Comparison of ENCODE assay signal across 8 mouse cellular contexts in genomic region chr3:108084767-108085270, GRCm38 (mm10). TPM values are rescaled to one million over a fixed set of nuclear protein-coding genes. Genes with fewer than 3 reads are reported as not detected.
DNase-seq lines count a peak whose midpoint lies in the region; ATAC-seq and TF ChIP-seq lines count a peak whose summit lies in the region.

No protein-coding gene starts in this region.

- DNase-seq in lung, postnatal 0 days (ENCODE audit: low spot score): no peak
- no peak for DNase-seq in lung, postnatal 4 days
- no peak for DNase-seq in forebrain, embryonic 10.5 days (ENCODE audit: extremely low spot score, low spot score)
- DNase-seq in cerebellum, adult 9-10 months: no peak
- no peak for DNase-seq in urinary bladder, adult 18-20 months (ENCODE audit: low spot score in 2 of 2)
- DNase-seq in embryo, embryonic 10.5 days (ENCODE audit: low spot score): no peak

- H3K4me1 ChIP-seq in lung, postnatal 0 days (ENCODE audit: insufficient read depth, low read depth, low read length): peaks cover 14% of the 10 kb centered on the region; the same call in 1 of the 2 replicates
- peaks cover 89% of the 10 kb centered on the region for H3K4me1 ChIP-seq in forebrain, embryonic 10.5 days
- peaks cover 68% of the 10 kb centered on the region for H3K4me1 ChIP-seq in limb, embryonic 15.5 days
- peaks cover 13% of the 10 kb centered on the region; the same call in 1 of the 2 replicates for H3K4me1 ChIP-seq in small intestine, adult 2 months (ENCODE audit: control insufficient read depth, insufficient read depth, insufficient read length, low read length)

- peak; percentile 0; the same call in 1 of the 2 replicates for ATAC-seq in lung, postnatal 0 days
- no peak for ATAC-seq in limb, embryonic 15.5 days (ENCODE audit: insufficient number of reproducible peaks, low FRiP score, low TSS enrichment, low read depth)

- peak overlapping the region; percentile 100 for H3K4me2 ChIP-seq in lung, postnatal 0 days (replicated peaks; ENCODE audit: low read depth, low read length)
- H3K4me2 ChIP-seq in limb, embryonic 15.5 days: peak overlapping the region; percentile 99

- H3K4me3 ChIP-seq in lung, postnatal 0 days (ENCODE audit: low read depth, low read length): peak overlapping the region; percentile 60
- H3K4me3 ChIP-seq in forebrain, embryonic 10.5 days: peak overlapping the region; percentile 85
- peak overlapping the region; percentile 68 for H3K4me3 ChIP-seq in limb, embryonic 15.5 days
- H3K4me3 ChIP-seq in small intestine, adult 2 months (ENCODE audit: low read depth, low read length): peak overlapping the region; percentile 76

- H3K27ac ChIP-seq in lung, postnatal 0 days (ENCODE audit: low read length): peak overlapping the region; percentile 57; the same call in 1 of the 2 replicates
- peak overlapping the region; percentile 92 for H3K27ac ChIP-seq in forebrain, embryonic 10.5 days
- H3K27ac ChIP-seq in limb, embryonic 15.5 days: peak overlapping the region; percentile 89; the same call in 1 of the 2 replicates
- H3K27ac ChIP-seq in small intestine, adult 2 months (ENCODE audit: insufficient read depth, low read depth, low read length): no peak overlapping the region

- H3K9ac ChIP-seq in lung, postnatal 0 days (replicated peaks; ENCODE audit: low read depth): peak overlapping the region; percentile 48
- H3K9ac ChIP-seq in limb, embryonic 15.5 days: peak overlapping the region; percentile 60

- WGBS in lung, postnatal 0 days: 12% methylated on average over 13 of the region's 13 CpGs
- WGBS in forebrain, embryonic 10.5 days: 21% methylated on average over 13 of the region's 13 CpGs
- WGBS in limb, embryonic 15.5 days: 10% methylated on average over 13 of the region's 13 CpGs
- 8% methylated on average over 13 of the region's 13 CpGs for WGBS in small intestine, adult 2 months

- H3K9me3 ChIP-seq in lung, postnatal 0 days (ENCODE audit: low read length): no peaks in the 10 kb centered on the region
- H3K9me3 ChIP-seq in forebrain, embryonic 10.5 days: no peaks in the 10 kb centered on the region
- no peaks in the 10 kb centered on the region for H3K9me3 ChIP-seq in limb, embryonic 15.5 days

- no peaks in the 10 kb centered on the region for H3K36me3 ChIP-seq in lung, postnatal 0 days (ENCODE audit: insufficient read depth, low read length)
- H3K36me3 ChIP-seq in forebrain, embryonic 10.5 days (replicated peaks): peaks cover 13% of the 10 kb centered on the region
- H3K36me3 ChIP-seq in limb, embryonic 15.5 days: peaks cover 11% of the 10 kb centered on the region
- peaks cover 9% of the 10 kb centered on the region; the same call in 1 of the 2 replicates for H3K36me3 ChIP-seq in small intestine, adult 2 months (ENCODE audit: control insufficient read depth, insufficient read depth, low read length)

- TF ChIP-seq CTCF in lung, postnatal 0 days (IDR thresholded peaks at IDR 0.05): no peak
- no peak for TF ChIP-seq CTCF in small intestine, adult 2 months (IDR thresholded peaks at IDR 0.05; ENCODE audit: extremely low read depth, insufficient read length, insufficient replicate concordance, low read depth, low read length)

- H3K27me3 ChIP-seq in lung, postnatal 0 days (replicated peaks; ENCODE audit: insufficient read depth, low read length): no peaks in the 10 kb centered on the region
- H3K27me3 ChIP-seq in forebrain, embryonic 10.5 days (ENCODE audit: poor library complexity, severe bottlenecking): no peaks in the 10 kb centered on the region
- no peaks in the 10 kb centered on the region for H3K27me3 ChIP-seq in limb, embryonic 15.5 days
- H3K27me3 ChIP-seq in small intestine, adult 2 months (ENCODE audit: control insufficient read depth, insufficient read depth, low read length): no peaks in the 10 kb centered on the region

- TF ChIP-seq EP300 in lung, postnatal 0 days (IDR thresholded peaks at IDR 0.05): no peak

- TF ChIP-seq POLR2A in small intestine, adult 2 months (IDR thresholded peaks at IDR 0.05; ENCODE audit: low read depth, low read length): no peak

RNA-seq across cellular contexts. Expression of gene Ampd2, which starts 1.6 kb away (rescaled TPM):
- polyA plus RNA-seq in lung, postnatal 0 days (2015; fragmentation: Nextera tagmentation; extraction: Ambion mirVana): 11.6 and 12.6 TPM in 2 replicates
- 69.3 and 71.4 TPM in 2 replicates for polyA plus RNA-seq in forebrain, embryonic 10.5 days (2016; fragmentation: Nextera tagmentation; extraction: Ambion mirVana)
- 50.1 and 51.4 TPM in 2 replicates for polyA plus RNA-seq in limb, embryonic 15.5 days (2015; fragmentation: Nextera tagmentation; extraction: Ambion mirVana)
- polyA plus RNA-seq in small intestine, adult 2 months (2012; rRNA removed): 88.8 and 107 TPM in 2 replicates

RNA-seq across cellular contexts. Expression of gene Gnat2, which starts 7.8 kb away (rescaled TPM):
- polyA plus RNA-seq in lung, postnatal 0 days (2015; fragmentation: Nextera tagmentation; extraction: Ambion mirVana): 0.33 and 0.45 TPM in 2 replicates
- 0.96 and 1.4 TPM in 2 replicates for polyA plus RNA-seq in forebrain, embryonic 10.5 days (2016; fragmentation: Nextera tagmentation; extraction: Ambion mirVana)
- polyA plus RNA-seq in limb, embryonic 15.5 days (2015; fragmentation: Nextera tagmentation; extraction: Ambion mirVana): 0.67 and 0.96 TPM in 2 replicates
- 0.86 and 0.91 TPM in 2 replicates for polyA plus RNA-seq in small intestine, adult 2 months (2012; rRNA removed)

RNA-seq across cellular contexts. Expression of gene Gstm4, which starts 40.1 kb away (rescaled TPM):
- polyA plus RNA-seq in lung, postnatal 0 days (2015; fragmentation: Nextera tagmentation; extraction: Ambion mirVana): 11.2 and 13.4 TPM in 2 replicates
- polyA plus RNA-seq in forebrain, embryonic 10.5 days (2016; fragmentation: Nextera tagmentation; extraction: Ambion mirVana): 14.2 and 15.0 TPM in 2 replicates
- polyA plus RNA-seq in limb, embryonic 15.5 days (2015; fragmentation: Nextera tagmentation; extraction: Ambion mirVana): 14.0 and 14.2 TPM in 2 replicates
- polyA plus RNA-seq in small intestine, adult 2 months (2012; rRNA removed): 5.6 and 16.1 TPM in 2 replicates
